Mouse (Mus musculus) A20 (cell line): Measurements from ENCODE around the gene Snurf.
A peak's percentile ranks its signal among the peaks of the same experiment; 100 is the strongest.

ENCODE experiments used
- DNase-seq: peaks from one replicate; pipeline ENCODE4 v3.0.0-alpha.2; 2011; ENCODE audit warnings: low read depth, low spot score

The Snurf gene

DNA sequence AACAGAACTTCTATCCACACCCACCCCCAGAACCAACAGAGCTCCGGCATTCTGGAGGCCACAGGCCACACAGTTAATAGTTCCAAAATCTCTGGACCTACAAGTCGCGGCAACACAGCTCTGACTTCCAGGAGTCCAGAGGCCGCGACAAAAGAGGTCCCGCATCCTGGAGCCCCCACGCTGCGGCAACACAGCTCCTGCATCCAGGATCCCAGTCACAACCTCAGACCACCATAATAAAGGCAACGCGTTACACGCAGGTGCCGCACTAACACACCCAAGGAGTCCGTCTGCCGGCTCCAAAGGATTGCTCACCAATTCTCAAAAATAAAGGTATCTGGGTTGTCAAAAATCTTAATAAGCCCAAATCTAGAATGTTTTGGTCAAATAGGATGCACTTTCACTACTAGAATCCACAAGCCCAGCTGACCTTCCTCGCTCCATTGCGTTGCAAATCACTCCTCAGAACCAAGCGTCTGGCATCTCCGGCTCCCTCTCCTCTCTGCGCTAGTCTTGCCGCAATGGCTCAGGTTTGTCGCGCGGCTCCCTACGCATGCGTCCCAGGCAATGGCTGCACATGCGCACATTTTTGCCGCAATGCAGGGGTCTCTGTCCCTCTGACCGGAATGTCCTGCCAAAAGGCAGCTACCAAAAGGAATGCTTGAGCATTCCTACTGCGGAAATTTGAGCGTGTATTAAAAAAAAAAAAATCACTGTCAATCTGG lies at the start of gene Snurf, which contains the start of gene Gm38393:
Gene Snurf, minus strand, starts transcription at position 444 of the 725 bp plus-strand sequence.
Gene Gm38393, minus strand, starts transcription at position 459 of the 725 bp plus-strand sequence.
- DNase-seq: no peak

DNA sequence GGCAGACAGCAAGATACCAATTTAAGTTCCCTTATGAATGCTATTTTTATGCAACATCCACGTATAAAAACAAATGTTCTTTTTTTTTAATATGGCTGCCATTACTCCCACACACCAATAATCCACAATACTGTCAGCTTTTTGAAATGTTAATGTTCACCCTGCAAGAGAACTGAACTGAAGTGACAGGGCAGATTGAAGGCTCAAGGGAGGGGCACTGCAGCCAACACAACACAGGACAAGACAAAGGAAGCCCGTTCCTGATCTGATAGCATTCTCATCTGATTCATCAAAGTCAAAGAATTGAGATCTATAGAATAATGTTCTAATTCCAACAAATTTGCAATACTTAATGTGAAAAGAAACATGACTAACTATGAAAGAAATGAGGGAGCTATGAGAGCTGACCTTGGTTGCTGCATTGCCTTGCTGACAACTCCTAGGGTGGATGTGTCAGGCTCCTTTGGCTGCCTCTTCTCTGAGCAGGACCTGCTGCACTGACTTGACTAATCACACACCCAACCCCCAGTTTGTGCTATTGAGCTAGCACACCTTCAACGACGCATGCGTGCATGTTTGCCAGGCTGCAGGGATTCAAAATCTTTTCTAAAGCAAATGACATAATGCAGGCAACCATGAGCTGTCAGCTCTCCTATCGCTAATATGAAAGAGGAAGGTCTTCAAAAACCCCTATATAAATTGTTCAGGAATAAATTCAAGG lies 42.8 kb upstream of the Snurf start:
- peak; percentile 68 for DNase-seq

DNA sequence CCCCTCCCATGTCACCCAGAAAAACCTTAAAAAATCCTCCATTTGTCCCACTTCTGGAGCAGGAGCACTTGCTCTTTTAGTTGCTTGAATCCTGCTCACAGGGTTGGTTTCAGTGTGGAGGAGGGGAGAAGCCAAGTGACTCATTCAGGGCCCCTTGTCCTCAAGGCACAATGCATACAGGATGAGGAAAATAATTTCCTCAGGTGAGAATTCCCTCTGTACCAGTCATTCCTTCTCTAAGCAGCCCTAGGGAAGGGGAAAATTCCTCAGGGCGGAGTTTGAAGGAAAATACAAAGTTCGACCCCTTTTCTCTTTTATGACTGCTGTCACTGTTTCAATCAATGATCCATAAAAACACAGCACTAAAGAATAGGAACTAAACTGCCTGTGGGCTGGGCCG lies 8.3 kb upstream of the Snurf start:
- DNase-seq: no peak

DNA sequence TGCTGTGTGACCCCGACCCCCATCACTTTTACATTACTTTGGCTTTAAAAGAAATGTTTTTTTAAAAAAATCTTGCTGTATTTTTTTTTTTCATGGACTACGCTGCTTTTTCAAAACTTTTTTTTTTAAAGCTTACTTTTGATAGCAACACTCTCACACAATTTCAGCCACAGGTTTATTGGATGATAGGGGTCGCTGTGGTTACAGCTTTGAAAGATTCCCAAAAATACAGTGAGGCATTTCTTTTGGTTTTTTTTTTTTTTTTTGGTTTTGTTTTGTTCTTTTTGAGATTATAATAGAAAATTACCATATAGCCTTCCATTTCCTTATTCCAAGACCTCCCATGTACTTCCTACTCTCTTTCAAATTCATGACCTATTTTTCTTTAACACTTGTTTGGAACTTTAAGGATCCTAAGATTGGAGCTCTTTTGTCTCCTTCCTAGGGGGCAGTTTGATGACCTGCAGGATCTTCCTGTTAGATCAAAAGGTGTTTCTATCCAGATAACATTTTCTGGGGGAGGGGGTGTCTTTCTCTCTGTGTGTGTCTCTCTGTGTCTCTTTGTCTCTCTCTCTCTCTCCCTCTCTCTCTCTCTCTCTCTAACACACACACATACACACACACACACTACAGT lies 3.0 kb upstream of the Snurf start:
- DNase-seq: no peak

DNA sequence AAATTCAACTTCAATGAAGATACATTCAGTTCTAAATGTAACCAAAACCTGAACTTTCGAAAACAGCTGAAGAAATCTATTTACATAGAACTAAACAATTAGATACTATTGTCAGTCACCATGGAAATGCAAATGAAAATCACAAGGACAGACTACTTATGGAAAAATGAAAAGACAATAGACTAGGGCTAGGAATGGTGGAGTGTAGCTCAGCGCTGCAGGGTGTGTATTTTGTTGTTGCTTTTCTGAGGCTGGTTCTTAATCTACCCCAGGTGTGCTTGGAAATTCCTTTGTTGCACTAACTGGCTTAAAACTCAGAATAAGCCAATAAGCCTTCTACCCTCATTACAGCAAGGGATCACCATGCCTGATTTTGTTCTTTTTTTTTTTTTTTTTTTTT lies 1.4 kb upstream of the Snurf start:
- no peak for DNase-seq

DNA sequence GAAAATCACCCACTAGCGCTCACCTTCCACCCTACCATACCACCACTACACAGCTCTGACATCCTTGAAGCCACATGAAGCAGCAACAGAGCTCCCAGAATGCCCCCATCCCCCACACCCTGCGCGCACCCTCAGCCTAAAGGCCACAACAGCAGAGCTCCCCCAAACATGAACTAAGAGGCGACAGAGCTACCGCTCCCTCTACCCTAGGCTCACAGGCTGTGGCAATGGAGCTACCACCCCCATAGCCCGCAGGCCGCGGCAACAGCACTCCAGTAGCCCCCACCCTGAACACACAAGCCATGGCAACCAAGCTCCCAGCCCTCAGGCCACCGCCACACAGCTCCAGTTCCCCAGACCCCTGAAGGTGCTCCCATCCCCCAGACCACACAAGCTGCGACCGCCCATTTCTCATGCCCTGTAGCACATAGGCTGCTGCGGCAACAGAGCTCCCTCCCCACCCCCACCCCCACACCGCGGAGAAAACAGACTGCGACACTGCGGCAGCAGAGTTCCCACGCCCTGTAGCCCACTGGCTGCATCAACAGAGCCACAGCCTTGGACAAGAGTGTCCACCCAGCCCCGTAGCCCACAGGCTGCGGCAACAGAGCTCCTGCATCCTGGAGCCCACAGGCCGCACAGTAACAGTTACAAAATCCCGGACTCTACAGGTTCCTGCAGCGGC lies 786 bp downstream of the Snurf start:
- DNase-seq: no peak

DNA sequence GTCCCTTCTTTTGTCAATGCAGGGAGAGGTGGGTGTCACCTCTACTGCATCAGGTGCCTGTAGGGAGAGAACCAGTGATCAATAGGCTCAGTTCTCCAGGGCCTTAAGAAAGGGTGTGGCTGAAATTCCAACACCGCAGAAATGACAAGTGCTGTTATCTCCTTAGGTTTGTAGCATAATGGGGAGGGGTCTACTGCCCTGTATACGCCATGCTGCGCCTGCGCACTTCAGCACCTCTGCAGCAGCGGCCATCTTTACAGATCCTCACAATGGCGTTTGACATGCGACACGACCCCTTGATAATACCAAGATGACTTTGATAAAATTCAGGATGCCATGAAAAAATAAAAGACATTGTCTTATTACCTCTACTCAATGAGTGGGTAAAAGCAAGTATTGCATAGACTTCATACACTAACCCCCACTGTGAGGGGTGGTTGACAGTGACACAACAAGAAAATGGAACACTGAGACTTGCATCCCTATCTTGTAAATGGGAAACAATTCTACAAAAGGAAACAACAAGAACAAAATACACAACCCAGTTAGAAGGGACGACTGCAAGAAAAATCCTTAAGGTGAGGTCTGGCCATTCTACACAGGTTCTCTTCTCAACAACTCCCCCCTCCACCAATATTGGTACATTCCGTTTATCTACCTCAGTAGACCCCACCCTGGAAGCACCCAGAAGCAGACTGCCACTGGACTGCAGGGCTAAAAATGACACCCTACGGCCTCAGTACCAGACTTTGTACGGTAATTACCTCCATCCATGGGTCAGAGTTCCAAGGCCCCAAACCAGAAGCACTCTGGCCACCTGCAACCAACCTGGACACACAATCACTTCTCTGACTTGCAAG lies 1.6 kb downstream of the Snurf start:
- DNase-seq: no peak

DNA sequence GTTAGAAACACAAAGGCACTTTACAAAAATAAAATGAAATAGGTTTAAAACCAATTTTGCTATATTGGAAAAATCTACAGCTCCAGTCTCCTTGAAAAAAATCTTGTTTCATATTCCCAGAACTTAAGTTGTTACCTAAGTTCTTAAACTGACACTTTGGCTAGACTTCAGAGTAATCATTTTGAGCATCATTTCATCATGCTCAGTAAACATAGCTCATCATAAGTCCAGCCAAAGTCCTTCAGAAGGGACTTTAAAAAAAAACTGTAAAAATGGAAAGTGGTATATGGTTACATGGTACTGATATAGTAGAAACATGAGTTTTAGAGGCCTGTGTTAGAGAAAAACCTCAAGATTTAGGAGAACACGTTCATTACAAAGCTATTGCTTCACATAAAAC lies 26.2 kb downstream of the Snurf start:
- DNase-seq: no peak
